Mouse (Mus musculus) heart, embryonic 14.5 days (tissue): ENCODE results near the gene Rras. TPM values are rescaled to one million over a fixed set of nuclear protein-coding genes. Genes with fewer than 3 reads are reported as not detected.
A peak's percentile ranks its signal among the peaks of the same experiment; 100 is the strongest.

ENCODE experiments used
- ATAC-seq: fragments of 200-750 bp; cut with Nextera tagmentation; 2 replicates; pipeline ENCODE4 v1.8.0; 2017; ENCODE audit warnings: low read depth, moderate TSS enrichment; ENCODE audit not compliant: insufficient number of reproducible peaks, insufficient read depth, low FRiP score
- H3K27ac ChIP-seq, 2 experiments: fragments of 200-500 bp in 1 of 2; fragments of 300-500 bp in 1 of 2; sonication (generic) in 1 of 2; replicated peaks in 1 of 2; 2 replicates each; pipeline ENCODE4 v1.5.1; 2012 to 2014; ENCODE audit warnings: low read depth in 2 of 2, low read length in 2 of 2, control low read depth in 1 of 2, mild to moderate bottlenecking in 1 of 2, mixed read lengths in 1 of 2; ENCODE audit not compliant: control insufficient read depth in 1 of 2, insufficient read depth in 1 of 2
- H3K27me3 ChIP-seq: fragments of 300-500 bp; sonication (generic); 2 replicates; pipeline ENCODE4 v1.6.1; 2014; ENCODE audit warnings: mild to moderate bottlenecking, low read length, control low read depth; ENCODE audit not compliant: control insufficient read depth, insufficient read depth
- H3K36me3 ChIP-seq: fragments of 300-500 bp; sonication (generic); 2 replicates; pipeline ENCODE4 v1.6.1; 2014; ENCODE audit warnings: mild to moderate bottlenecking, control low read depth, low read length, mixed read lengths; ENCODE audit not compliant: control insufficient read depth, insufficient read depth
- H3K4me1 ChIP-seq, 2 experiments: fragments of 200-500 bp in 1 of 2; fragments of 300-500 bp in 1 of 2; sonication (generic) in 1 of 2; 2 replicates each; pipeline ENCODE4 v1.6.1; 2012 to 2014; ENCODE audit warnings: low read length in 2 of 2, control low read depth in 1 of 2, mixed read lengths in 1 of 2; ENCODE audit not compliant: control insufficient read depth in 2 of 2, insufficient read depth in 2 of 2
- H3K4me2 ChIP-seq: fragments of 300-500 bp; sonication (generic); 2 replicates; pipeline ENCODE4 v1.6.1; 2014; ENCODE audit warnings: mild to moderate bottlenecking, low read length
- H3K4me3 ChIP-seq, 2 experiments: fragments of 200-500 bp in 1 of 2; fragments of 300-500 bp in 1 of 2; sonication (generic) in 1 of 2; 2 replicates each; pipeline ENCODE4 v1.5.1; 2012 to 2014; ENCODE audit warnings: low read length in 2 of 2, mild to moderate bottlenecking in 2 of 2, control low read depth in 1 of 2, low read depth in 1 of 2, moderate library complexity in 1 of 2; ENCODE audit not compliant: control insufficient read depth in 1 of 2, insufficient read depth in 1 of 2
- H3K9ac ChIP-seq: fragments of 300-500 bp; sonication (generic); 2 replicates; pipeline ENCODE4 v1.6.1; 2014; ENCODE audit warnings: mild to moderate bottlenecking, low read length
- H3K9me3 ChIP-seq: fragments of 300-500 bp; sonication (generic); 2 replicates; pipeline ENCODE4 v1.6.1; 2016; ENCODE audit warnings: low read length, control low read depth; ENCODE audit not compliant: control insufficient read depth
- WGBS: fragments of 180-500 bp; shearing (Covaris S2); extraction: QIAGEN DNeasy Blood & Tissue Kit; methylation state at CpG from one replicate; pipeline ENCODE4 v1.1.7; 2014; 5-methylcytosine and 5-hydroxymethylcytosine counted together
- polyA plus RNA-seq: library from polyadenylated mRNA; unstranded; fragments of >200 nt; fragmentation: Nextera tagmentation; extraction: Ambion mirVana; gene quantifications from 2 replicates; pipeline ENCODE4 v1.2.1, GENCODE M21; 2014

Rras gene
- polyA plus RNA-seq, 1 experiment from 2014 or later: 108 TPM

DNA sequence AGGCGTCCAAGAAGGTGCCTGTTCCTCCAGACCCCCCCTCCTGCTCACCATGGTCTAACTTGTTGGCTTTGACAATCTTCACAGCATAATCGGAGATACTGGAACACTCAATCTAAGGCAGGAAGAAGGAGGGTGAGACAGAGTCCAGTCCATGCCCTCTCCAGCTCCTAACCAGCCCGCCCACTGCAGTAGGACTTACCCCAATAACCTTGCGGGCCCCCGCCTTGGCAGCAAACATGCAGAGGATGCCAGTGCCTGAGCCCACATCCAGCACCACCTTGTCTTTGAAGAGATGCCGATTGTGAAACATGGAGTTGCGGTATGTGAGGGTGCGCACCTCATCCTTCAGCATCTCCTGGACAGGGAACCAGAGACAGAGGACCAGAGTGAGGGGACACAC is 36.2 kb upstream of the Rras start:
- no peak overlapping the region for H3K4me2 ChIP-seq
- H3K9ac ChIP-seq: no peak overlapping the region
- H3K4me3 ChIP-seq: no peak overlapping the region
- no peaks in the 10 kb centered on the region for H3K27me3 ChIP-seq
- no peak for ATAC-seq
- 96% methylated on average over 8 of the region's 8 CpGs for WGBS
- H3K27ac ChIP-seq: no peak overlapping the region
- H3K9me3 ChIP-seq: no peaks in the 10 kb centered on the region
- H3K36me3 ChIP-seq: peaks cover 74% of the 10 kb centered on the region
- peaks cover 7 to 18% of the 10 kb centered on the region in 2 experiments for H3K4me1 ChIP-seq

DNA sequence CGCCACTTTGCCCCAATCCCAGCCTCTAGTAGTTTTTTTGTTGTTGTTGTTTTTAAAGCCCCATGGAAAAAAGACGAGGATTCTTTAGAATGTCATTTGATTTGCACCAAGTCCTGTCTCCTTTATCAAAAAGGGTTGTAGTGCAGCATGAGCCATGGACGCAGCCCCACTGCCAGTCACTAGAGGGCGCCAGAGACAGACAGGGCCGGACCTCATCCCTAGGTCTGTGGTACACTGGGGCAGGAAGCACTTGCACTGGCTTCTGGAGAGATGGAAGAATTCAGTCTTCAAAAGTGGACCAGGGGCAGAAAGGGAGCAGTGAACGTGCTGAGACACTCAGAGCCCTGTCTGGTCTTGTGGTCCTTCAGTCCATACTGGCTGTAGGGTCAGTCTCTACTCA is 34.7 kb upstream of the Rras start:
- Histone ChIP-seq H3K4me2 (no peak overlapping the region), H3K4me3 (no peak overlapping the region), H3K4me1 (peaks cover 10 to 22% of the 10 kb centered on the region in 2 experiments), H3K9me3 (no peaks in the 10 kb centered on the region), H3K9ac (no peak overlapping the region), H3K27ac (0 out of 4 replicates have a peak overlapping the region, but pooled peaks of 1 of the 2 experiments have one; percentile 26), H3K27me3 (no peaks in the 10 kb centered on the region), H3K36me3 (peaks cover 59% of the 10 kb centered on the region)
- no peak for ATAC-seq
- 34% methylated on average over 6 of the region's 6 CpGs for WGBS

DNA sequence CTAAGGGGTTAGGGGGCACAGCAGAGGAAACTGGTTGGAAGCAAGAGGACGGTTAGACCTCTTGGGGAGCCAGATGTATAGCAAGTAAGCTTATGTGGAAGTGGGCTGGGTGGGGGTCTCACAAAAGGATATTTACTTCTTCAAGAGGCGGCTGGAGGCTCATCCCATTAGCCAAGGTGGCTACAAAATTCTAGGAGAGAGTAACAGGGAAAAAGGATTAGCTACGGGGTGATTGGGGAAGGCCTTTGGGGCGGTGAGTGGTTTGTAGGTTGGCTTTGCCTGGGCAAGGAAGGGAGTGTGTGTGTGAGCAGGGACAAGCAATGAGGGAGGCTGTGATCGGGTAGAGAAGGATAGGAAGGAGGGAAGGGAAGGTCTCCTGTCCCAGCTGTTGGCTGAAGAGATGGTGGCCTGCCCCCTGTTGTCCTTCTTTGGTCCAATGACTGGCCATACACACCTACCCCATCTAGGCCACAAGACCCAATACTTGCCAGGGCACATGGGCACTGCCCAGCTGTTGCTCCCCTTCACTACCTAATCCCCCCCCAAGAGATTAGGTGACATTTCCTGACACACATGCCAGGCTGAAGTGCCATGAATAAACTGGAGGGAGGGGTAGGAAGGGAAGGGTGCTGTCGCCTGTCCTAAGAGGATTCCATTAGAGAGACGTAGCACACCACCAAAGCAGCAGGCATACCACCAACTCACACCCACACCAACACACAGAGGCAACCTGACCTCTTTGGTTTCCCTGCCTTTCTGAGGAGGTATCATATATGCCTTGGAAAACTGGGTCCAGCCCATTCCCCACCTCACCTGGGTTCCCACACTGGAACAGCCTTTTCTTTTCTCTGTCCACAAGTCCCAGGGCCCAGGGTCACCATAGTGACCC is 33.6 kb upstream of the Rras start:
- H3K9ac ChIP-seq: peak overlapping the region; percentile 99
- WGBS: 68% methylated on average over 7 of the region's 7 CpGs
- peak overlapping the region; percentile 78; the same call in 1 of the 2 replicates for H3K4me2 ChIP-seq
- peak overlapping the region in 1 of 2 experiments; percentile 96; a peak in 2 of 4 replicates for H3K27ac ChIP-seq
- H3K4me1 ChIP-seq: peaks cover 12 to 29% of the 10 kb centered on the region in 2 experiments
- H3K27me3 ChIP-seq: no peaks in the 10 kb centered on the region
- no peaks in the 10 kb centered on the region for H3K9me3 ChIP-seq
- H3K36me3 ChIP-seq: peaks cover 50% of the 10 kb centered on the region
- H3K4me3 ChIP-seq: peak overlapping the region in 1 of 2 experiments; percentile 96; a peak in 1 of 4 replicates
- ATAC-seq: no peak

DNA sequence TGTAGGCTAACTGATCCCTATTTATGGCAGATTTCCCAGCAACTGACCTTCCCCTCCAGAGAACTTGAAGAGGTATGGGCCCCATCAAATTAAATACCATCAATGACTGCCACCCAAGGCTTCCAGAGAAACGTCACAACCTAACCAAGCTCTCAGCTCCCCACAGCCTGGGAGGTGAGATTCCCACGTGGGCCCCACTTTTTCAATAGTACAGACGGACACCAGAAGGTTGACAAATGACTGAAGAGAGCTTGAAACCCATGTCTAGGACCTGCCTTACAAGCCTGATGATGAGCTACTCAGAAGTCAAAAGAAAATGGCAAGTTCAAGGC is 33.0 kb upstream of the Rras start:
- H3K9me3 ChIP-seq: no peaks in the 10 kb centered on the region
- WGBS: 46% methylated on average over 3 of the region's 3 CpGs
- no peaks in the 10 kb centered on the region for H3K27me3 ChIP-seq
- peak overlapping the region in 1 of 2 experiments; percentile 96; a peak in 2 of 4 replicates for H3K27ac ChIP-seq
- no peak for ATAC-seq
- peaks cover 12 to 29% of the 10 kb centered on the region in 2 experiments for H3K4me1 ChIP-seq
- peak overlapping the region; percentile 0 to 96; a peak in 3 of 4 replicates for H3K4me3 ChIP-seq
- H3K36me3 ChIP-seq: peaks cover 49% of the 10 kb centered on the region
- peak overlapping the region; percentile 99 for H3K9ac ChIP-seq
- peak overlapping the region; percentile 78 for H3K4me2 ChIP-seq

DNA sequence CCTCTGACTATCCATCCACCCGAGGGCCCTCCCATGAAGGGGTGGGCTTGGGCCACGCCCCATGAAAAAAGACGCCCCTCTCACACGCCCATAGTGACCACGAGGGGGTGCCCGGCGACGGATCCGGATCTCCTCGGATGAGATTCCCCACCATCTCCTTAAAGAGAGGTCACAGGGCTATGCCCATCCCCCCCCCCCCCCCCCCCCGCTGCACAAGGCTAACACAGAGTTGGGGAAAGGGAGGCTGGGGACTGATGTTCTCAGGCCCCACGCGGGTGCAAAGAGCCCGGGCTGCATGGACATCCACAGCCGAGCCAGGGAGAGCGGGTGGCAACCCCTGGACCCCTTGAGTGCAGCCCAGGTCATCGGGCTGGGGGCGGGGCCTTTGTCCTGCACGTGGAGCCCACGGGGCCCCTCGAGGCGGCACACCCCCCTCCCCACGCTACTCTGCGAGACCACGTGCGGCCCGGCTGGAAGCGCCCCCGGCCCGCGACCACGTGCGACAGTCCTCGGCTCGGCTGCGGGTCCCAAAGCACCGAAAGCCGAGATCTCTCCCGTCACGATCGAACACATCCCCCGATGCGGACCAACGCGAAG is 32.1 kb upstream of the Rras start:
- Histone ChIP-seq H3K9ac (peak overlapping the region; percentile 99), H3K4me1 (peaks cover 12 to 29% of the 10 kb centered on the region in 2 experiments), H3K9me3 (no peaks in the 10 kb centered on the region), H3K4me2 (peak overlapping the region; percentile 78), H3K27ac (peak overlapping the region; percentile 70 to 96), H3K27me3 (no peaks in the 10 kb centered on the region), H3K36me3 (peaks cover 48% of the 10 kb centered on the region), H3K4me3 (peak overlapping the region; percentile 64 to 96)
- WGBS: under 1% methylated on average over 42 of the region's 45 CpGs
- peak; percentile 5 for ATAC-seq

DNA sequence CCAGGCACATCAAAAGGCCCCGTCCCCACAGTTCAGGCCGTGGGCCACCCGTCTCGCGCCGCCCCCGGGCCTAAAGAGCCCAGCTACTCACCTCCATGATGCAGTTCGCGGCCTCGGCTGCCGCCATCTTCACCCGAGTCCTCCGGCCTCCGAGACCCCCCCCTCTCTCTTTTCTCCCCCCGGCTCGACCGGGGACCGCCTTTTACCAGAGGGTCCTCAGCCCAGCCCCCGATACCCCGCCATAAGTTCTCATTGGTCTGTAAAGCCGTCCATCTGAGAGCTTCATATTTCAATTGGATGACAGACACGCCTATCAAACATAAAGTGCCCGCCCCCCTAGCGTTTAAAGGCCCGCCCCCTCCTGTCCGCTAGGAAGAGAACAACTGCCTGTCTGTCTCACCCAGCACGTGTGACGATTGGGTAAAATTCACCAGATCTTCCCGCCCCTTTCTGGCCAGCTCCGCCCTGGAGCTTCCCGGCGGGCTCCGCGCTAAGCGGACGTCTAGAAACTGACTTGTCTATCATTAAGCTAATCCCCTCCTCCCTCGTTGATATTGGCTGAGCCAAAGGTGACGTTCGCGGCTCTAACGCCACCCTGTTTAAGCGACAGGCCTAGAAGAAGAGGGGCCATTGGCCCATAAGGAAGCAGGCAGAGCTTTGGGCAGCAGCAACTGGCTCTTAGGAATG is 31.4 kb upstream of the Rras start, which contains the start of gene Prmt1:
Gene Prmt1, minus strand, starts transcription at position 377 of the 687 bp plus-strand sequence.
- Histone ChIP-seq H3K27ac (peak within 1 kb of the TSS; percentile 94 to 96), H3K4me3 (peak within 1 kb of the TSS; percentile 79 to 96), H3K9ac (peak within 1 kb of the TSS; percentile 99), H3K36me3 (peaks cover 48% of the 10 kb centered on the region), H3K4me1 (peaks cover 12 to 29% of the 10 kb centered on the region in 2 experiments), H3K4me2 (peak within 1 kb of the TSS; percentile 84), H3K9me3 (no peaks in the 10 kb centered on the region), H3K27me3 (no peaks in the 10 kb centered on the region)
- WGBS: under 1% methylated on average over 42 of the region's 42 CpGs
- peak; percentile 95 for ATAC-seq
